Mouse (Mus musculus) lung, postnatal 25 days (tissue): ENCODE results near the gene Sipa1.
A peak's percentile ranks its signal among the peaks of the same experiment; 100 is the strongest.

ENCODE experiments used
- DNase-seq: peaks from one replicate; pipeline ENCODE4 v3.0.0; 2022; ENCODE audit warnings: low spot score

The Sipa1 gene

DNA sequence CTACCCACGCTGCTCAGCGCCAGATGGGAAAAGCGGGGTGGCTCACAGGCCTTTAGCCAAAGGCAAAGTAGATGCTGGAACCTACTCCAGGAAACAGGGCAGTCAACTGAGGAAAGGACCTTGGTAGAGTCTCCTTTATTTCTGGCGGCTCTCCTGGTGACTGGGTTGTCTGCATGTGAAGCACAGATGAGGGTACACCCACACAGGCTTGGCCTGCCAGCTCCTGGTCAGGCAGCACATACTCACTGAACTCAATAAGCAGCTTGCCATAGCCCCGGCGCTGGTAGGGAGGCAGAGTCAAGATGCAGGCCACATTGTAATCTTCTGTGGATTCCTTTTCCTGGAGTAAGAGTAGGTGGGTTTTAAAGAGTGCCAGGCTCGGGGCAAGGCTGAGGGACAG lies 58.4 kb downstream of the Sipa1 start:
- no peak for DNase-seq

- no peak for DNase-seq
These were observed 59.8 kb downstream of the Sipa1 start for GRCm38 (mm10) chr19:5603664-5604063.

DNA sequence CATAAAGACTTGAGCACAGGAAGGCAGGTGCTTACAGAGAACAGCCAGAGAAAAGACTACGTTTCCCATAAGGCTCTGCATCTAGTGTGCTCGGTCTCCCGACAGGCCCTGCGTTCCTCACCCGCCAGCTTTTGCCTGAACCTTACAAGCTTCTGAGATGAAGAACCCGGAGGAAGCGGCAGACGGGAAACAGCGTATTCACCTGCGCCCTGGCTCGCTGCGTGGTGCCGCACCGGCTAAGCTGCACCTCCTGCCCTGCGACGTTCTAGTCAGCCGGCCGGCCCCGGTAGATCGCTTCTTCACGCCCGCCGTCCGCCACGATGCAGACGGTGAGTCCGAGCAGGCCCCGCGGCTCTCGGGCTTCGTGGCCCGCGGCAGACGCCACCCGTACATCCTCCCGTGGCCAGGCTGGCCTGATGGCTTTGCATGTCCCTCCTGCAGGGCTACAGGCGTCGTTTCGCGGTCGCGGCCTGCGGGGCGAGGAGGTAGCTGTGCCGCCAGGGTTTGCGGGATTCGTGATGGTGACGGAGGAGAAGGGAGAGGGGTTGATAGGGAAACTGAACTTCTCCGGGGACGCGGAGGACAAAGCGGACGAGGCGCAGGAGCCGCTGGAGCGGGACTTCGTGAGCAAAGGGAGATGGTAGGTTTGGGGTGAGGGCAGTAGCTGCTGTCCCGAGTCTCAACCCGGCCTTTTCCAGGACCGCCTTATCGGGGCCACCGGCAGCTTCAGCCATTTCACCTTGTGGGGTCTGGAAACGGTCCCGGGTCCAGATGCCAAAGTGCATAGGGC lies 61.6 kb downstream of the Sipa1 start, which contains the start of gene Rnaseh2c:
TSS of gene Rnaseh2c (plus strand) at position 122 of the 790 bp plus-strand sequence.
- DNase-seq = peak; percentile 86
